Mouse (Mus musculus) urinary bladder, adult 18-20 months (tissue): ENCODE data around the gene Rrp1.

Experiments used
- DNase-seq, 2 experiments: peaks; one replicate each; pipeline ENCODE4 v3.0.0; 2022; ENCODE audit warnings: low spot score in 2 of 2, mixed read lengths in 2 of 2

The Rrp1 gene

DNA sequence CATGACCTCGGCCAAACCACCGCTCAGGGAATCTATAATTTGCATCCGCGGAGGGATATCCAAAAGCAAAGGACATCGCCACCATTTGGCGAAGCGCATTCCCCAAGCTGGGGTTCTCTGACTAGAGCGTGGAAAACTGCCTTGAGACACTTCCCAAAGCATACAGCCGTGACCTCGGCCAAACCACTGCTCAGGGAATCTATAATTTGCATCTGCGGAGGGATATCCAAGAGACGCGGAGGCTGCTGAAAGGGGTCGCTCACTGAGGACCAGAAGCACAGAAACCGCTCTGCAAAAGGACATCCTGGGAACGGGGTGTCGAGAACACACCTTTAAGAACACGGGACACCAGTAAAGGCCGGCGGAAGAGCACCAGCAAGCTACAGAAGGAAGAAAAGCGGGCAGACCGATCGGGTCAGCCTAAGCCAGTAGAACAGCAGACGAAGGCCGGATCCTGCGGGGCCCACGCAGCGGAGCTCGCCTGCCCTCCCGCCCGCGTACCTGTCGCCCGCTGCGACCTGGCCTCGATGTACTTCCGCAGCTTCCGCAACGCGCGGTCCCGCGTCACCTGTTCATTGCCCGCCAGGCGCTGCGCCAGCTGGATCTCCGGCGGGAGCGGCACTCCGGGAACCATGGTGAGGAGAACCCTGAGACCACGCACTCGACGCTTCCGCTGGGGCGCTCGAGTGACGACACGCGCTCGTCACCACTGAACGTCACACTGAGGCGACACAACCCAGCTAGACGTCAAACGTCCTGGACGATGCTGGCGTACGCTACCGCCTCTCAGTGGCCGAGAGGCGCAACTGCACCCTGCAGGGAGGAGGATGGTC, at the start of gene Rrp1:
Rrp1 (minus strand) TSS at position 725 of the 833 bp plus-strand sequence.
- DNase-seq, result peak; percentile 89 to 93

DNA sequence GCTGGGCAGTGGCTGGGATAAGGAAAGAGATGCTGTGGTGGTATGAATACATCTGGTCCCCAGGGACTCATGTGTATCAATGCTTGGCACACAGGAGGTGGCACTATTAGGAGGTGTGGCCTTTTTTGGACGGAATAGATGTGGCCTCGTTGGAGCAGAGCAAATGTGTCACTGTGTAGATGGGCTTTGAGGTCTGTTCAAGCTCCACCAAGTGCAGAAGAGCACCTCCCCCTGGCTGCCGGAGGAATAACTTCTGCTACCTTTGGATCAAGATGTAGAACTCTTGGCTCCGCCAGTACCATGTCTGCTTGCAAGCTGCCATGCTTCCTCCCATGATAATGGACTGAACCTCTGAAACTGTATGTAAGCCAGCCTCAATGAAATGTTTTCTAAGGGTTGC, 48.9 kb upstream of the Rrp1 start:
- DNase-seq, result no peak

DNA sequence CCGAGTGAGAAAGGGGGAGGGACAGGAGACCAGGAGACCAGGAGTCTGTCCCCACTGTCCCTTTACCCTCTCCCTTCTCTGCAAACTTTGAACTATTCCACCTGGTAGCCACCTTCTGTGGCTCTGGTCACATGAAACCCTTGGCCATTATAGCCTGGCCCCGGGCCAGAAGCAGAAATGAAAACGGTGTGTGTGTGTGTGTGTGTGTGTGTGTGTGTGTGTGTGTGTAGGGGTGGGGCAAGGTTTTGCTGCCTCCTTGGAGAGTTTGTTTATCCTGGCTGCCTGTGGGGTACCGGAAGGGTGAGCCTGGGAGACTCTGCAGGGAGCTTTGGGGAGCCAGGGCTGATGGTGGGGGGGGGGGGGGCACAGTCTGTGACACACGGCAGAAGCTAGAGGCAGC, 47.6 kb upstream of the Rrp1 start:
- no peak for DNase-seq

- no peak for DNase-seq
These were observed 45.7 kb upstream of the Rrp1 start for GRCm38 (mm10) chr10:78458348-78459111.

DNA sequence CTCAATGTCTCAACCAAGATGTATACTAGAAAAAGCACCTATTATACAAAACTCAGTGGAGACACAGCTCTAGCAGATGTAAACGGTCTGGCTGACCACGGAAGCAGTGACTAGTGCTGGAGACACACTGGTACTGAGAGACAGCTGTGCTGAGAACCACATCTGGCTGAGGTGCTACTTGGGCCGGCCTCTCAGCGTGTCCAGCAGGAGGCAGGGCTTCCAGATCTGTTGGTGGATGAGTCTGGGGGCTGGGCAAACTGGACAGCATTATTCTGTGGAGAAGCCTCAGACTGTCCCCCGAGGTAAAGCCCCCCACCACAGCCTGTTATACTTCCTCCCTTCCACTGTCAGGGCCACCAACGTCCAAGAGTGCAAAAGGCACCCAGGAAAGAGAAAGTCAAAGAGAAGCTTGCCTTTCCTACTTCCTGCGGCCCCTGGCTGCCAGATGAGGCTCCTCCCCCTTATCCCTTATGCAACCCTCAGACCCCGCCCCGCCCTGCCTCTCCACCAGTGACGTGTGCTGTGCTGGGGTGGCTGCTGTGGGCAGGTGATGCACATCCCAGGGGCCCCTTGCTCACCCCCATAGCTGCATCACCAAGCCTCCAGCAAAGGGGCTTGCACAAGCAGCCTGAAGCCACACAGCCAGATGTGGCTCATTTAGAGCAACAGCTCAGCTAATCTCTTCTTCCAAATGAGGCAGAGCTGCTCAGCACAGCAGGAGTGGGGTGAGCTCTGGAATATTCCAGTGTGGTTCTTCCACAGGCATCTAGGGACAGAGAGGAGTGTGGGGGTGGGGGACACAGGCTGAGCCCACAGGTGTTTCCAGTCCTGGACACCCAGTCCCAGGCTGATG, 44.9 kb upstream of the Rrp1 start:
- DNase-seq, result peak in 1 of 2 experiments; percentile 51

DNA sequence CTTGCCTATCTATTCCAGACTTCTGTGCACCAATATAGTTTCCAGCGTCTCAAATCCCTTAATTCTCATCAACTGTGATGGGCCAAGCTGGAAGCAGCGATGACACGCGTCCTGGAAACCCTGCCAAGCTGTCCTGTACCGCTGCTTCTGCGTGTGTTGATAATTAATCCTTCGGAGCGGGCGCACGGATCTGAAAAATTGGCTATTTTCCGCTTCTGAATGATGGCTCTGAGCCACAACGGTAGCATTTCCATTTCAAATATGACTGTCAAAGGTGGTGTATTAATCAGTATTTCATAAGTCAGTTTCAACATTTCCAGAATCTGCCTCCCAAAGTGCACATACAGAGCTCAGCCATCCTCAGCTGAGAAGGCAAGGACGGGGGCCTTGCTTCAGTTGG, 43.9 kb upstream of the Rrp1 start:
- no peak for DNase-seq

DNA sequence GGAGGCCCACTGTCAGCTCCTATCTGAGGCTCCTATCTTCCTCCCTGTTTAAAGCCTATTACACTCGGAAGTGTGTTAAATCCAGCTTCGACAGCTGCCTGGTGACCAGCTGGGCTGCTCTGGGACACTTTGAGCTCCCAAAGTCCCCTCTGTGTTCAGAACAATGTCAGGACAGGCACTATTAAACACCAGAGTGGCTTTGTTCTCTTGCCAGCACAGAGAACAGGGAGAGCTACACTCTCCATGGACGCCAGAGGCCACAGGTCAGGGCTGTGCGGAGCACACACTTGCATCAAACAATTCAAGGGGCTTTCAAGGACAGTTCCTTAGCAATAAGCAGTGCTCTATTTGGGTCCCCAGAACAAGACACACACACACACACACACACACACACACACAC, 39.8 kb upstream of the Rrp1 start:
- no peak for DNase-seq

GRCm38 (mm10) chr10:78450761-78451160, 37.9 kb upstream of the Rrp1 start:
- DNase-seq, result no peak

- no peak for DNase-seq
These were observed 34.6 kb upstream of the Rrp1 start for GRCm38 (mm10) chr10:78447396-78447795.

DNA sequence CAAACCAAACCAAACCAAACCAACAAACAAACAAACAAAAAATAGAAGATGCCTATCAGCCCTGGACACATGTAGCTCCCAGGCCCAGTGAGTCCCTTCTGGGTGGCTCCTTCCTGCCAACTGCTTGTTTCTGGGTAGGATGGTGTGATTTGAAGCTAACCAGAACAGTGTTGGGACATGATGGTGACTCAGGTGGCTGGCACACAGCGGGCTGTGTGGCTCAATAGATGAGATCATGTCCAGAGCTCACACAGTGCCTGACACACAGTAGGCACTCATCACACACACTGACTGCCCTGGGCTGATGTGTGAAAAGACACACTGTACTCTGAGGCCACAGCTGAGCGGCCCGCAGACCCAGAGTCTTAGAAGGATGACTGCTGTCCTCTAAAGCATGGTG, 33.4 kb upstream of the Rrp1 start:
- DNase-seq, result no peak

DNA sequence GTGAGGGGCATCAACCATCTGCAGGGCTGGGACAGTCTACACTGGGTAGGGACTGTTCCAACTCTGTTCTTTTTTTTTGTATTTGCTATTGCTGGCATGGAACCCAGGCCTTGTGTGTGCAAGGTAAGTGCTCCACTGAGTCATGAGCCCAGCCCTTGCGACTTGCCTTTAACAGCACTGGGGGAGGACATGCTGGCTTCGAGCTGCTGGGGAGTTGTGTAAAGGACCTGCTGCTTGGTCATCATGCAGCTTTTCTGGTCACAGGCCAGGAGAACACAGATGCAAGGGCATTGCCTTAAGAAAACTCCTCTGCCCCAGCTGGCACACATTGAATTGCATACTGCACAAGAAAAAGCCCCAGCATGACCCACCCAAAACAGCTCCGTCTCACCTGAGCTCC, 29.4 kb upstream of the Rrp1 start:
- DNase-seq, result no peak

DNA sequence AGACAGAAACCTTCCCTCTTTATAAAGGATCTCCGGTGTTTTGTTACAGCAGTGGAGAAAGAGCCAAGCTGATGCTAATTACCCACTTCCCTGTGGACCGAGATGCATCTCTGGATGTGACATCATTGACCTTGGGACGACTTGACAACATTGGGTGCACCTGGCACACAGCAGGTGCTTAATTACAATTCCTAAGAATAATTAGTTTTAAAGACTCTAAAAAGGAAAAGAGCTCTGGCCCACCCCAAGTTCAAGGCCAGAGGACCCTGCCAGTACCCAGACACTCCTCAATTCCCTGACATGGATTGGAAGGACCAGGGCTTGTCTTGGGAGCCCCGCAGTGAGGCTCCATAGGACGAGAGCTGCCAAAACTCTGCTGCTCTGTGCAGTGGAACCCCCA, 28.8 kb upstream of the Rrp1 start:
- DNase-seq, result no peak

GRCm38 (mm10) chr10:78440812-78441211, 28.0 kb upstream of the Rrp1 start:
- no peak for DNase-seq

DNA sequence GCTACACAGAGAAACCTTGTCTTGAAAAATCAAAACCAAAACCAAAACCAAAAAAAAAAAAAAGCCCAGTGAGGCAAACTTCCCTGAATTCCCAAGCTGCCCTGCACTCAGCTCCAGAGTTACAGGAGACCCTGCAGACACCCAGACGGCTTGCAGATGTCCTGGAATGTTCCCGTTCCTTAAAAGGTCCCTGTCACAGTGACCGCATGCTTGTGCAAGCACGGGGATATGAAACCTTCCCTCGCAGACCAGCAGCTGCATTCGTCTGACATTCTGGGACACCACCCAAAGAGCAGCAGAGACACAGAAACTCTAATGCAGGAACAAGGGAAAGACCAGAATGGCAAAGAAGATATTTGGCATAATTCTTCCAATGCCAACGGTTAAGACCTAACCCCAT, 27.1 kb upstream of the Rrp1 start:
- DNase-seq, result no peak

DNA sequence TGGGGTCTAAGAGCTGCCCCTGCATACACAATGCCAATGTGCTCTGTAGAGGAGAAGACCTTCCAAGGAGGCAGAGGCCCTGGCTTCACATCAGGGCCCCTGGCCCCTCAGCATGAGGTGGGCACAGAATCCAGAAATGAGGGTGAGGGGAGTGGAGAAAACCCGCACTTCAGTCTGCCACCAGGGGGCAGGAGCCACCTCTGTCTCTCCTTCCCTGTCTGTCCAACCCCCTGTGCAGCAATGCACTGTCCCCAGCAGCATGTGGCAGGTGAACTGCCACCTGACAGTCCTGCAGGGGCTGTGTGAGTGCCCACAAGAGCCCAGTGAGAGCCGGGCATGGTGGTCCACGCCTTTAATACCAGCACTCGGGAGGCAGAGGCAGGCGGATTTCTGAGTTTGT, 26.7 kb upstream of the Rrp1 start:
- DNase-seq, result no peak

- peak; percentile 48 to 85 for DNase-seq
These were observed 25.3 kb upstream of the Rrp1 start for GRCm38 (mm10) chr10:78438094-78438493.

GRCm38 (mm10) chr10:78432853-78433252, 20.0 kb upstream of the Rrp1 start:
- DNase-seq, result no peak

DNA sequence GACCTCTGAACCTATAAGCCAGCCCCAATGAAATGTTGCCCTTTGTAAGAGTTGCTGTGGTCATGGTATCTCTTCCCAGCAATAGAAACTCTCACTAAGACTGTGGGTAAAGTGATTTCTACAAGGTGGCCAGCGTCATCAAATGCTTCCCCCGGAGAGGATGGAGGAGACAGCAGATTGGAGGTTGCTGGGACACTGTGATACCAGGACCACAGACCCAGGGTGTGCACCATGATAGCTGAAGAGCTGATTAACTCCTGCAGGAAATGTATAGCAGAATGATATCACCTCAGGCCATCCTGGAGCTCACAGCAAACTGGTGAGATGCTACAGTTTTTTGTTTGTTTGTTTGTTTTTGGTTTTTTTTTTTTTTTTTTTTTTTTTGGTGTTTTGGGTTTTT, 16.9 kb upstream of the Rrp1 start:
- no peak for DNase-seq

DNA sequence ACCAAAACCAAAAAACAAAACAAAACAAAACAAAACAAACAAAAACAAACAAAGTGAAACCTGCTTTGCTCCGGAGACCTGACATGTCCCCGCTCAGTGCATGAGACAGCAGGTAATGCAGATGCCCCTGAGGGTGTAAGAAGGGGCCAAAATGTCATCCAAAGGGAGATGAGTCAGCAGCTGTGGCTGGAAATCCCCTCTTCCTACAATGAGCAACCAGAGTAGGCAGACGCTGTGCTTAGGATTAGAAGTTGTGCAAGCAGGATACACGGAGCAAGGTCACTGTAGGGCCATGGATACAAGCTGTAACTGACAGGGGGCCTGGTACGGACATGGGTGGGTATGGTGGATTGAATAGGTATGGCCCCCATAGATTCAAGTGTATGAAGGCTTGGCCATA, 16.3 kb upstream of the Rrp1 start:
- DNase-seq, result no peak

- DNase-seq, result no peak
These were observed 15.2 kb upstream of the Rrp1 start for GRCm38 (mm10) chr10:78428070-78428469.

GRCm38 (mm10) chr10:78426117-78426735, 13.4 kb upstream of the Rrp1 start:
- peak in 1 of 2 experiments; percentile 17 for DNase-seq
